Mouse (Mus musculus) lung, postnatal 0 days (tissue): ENCODE results near the gene Ccl28.

ENCODE experiments used
- CTCF ChIP-seq: IDR thresholded peaks from 2 replicates; pipeline ENCODE4 v1.5.1; 2016; ENCODE audit warnings: antibody characterized with exemption, mild to moderate bottlenecking
- EP300 ChIP-seq: IDR thresholded peaks from 2 replicates; pipeline ENCODE4 v1.6.1; 2016; ENCODE audit warnings: antibody characterized with exemption, mild to moderate bottlenecking, control low read depth

DNA sequence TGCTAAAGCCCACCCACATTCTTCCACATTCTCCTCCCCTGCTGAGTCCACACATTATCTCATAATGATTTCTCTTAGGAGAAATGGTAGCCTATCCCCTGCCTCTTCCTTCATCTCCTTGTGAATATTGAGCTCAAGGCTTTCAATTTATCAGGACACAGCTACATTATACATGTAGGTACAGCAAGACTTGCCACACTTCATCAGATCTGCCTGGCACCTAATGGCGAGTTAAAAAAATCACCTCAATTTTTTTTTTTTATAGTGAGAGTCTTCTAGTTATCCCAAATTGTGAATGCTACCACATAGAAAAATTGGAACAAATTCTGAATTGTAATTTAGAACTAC lies 26.1 kb downstream of the Ccl28 start:
- TF ChIP-seq CTCF = no peak
- TF ChIP-seq EP300 = no peak
